Mouse (Mus musculus) B cell, adult (primary cell): ENCODE data around the gene Gm21905. TPM values are rescaled to one million over a fixed set of nuclear protein-coding genes. Genes with fewer than 3 reads are reported as not detected.

Experiments used
- total RNA-seq: library from RNA; stranded (reverse); gene quantifications from 4 replicates; pipeline ENCODE4 v1.2.4, GENCODE M21; 2023; ENCODE audit not compliant: inconsistent age

Gene Gm21905
- not detected in 4 replicates for total RNA-seq

DNA sequence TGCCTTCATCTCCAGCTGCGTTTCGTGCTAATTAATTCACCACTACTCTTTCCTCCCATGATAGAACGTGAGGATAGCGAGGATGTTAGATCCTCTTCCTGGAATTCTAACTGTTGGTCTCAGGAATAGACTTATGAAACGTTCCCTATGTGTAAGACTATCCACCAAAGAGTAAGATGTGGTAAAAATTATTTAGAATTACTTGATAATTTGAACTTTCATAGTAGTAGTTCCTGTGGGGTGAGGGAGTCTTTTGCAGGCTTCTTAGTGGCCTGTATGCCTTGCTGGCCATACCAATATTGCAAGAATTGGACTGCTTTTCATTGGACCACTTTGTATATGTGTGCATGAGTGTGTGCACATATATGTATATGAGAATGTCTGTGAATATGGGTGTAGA is at the start of gene Gm21905:
Gene Gm21905 (minus strand): TSS at position 101 of the 400 bp plus-strand sequence.

GRCm38 (mm10) chr5:67941369-67941768 is 4.9 kb downstream of the Gm21905 start, which contains the start of gene Gm5108:
Gm5108 (plus strand) TSS chr5:67941669.

Other genes with a start within 250 kb of the Gm21905 start
- 117 to 123 TPM (median 122 TPM) in 4 replicates for gene Atp8a1, start 99.0 kb downstream of the Gm21905 start, total RNA-seq
- gene Gm5108, start 4.8 kb downstream of the Gm21905 start, total RNA-seq, result not detected in 4 replicates
- not detected in 4 replicates for gene Grxcr1, start 85.4 kb upstream of the Gm21905 start, total RNA-seq